Mouse (Mus musculus) layer of hippocampus, adult 9-10 months (tissue): ENCODE results near the gene Psmd6.

Experiments
- DNase-seq: peaks from one replicate; pipeline ENCODE4 v3.0.0; 2022; ENCODE audit warnings: low spot score

Psmd6 gene

GRCm38 (mm10) chr14:14064486-14065141 is 56.2 kb downstream of the Psmd6 start:
- no peak for DNase-seq

DNA sequence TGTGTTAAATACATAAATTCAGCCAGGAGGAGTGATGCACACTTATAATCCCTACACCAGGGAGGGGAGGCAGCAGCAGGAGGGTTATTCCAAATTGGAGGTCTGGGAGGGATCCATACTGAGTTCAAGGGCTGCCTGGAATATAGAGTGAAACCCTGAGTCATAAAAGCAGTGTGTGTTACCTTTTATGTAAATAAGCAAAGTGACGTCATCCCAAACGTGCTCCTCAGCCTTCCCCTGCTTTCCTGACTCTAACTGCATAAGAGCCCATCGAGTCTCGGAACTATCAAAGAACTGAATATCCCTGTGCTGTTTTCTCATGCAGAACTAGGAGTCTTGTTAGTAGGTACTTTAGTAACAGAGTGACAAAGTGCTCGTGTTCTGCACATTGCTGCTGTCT is 57.4 kb downstream of the Psmd6 start:
- no peak for DNase-seq

DNA sequence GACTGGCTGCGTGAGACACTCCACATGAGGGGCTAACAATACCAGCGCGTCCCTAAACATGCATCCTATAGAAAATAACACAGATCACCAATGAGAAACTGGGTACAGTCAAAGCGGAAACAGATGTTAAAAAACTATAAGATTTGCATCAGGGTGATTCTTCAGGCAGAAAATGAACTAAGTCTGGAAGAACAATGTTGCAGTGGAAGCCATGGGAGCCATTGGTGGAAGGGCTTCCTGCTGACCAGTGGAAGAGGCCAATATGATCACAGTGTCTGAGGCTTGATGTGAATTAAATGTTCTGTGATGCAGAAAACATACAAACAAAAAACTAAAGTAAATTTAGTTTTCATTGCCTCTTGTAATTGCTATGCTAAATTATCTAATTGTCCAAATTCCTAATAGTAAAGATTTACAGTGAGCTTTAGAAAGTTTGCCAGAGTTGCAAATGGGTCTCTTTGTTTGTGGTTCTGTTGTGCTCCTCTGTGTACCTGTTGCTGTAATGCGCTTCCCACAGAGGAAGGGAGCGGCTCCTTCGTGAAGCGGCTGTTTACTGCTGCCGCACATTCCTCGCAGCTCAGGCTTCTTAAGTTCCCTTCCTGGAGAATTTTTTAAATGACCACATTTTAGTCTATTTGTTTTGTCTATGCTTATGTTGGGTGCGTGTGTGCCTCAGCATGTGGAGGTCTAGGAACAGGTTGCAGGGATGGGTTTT is 58.1 kb downstream of the Psmd6 start:
- DNase-seq, result no peak
